Mouse (Mus musculus): ENCODE measurements around the gene Mepce. TPM values are rescaled to one million over a fixed set of nuclear protein-coding genes. Genes with fewer than 3 reads are reported as not detected.

Mepce gene
- total RNA-seq, 1 experiment from 2014 or later = 31.8 TPM

GRCm38 (mm10) chr5:137800917-137801316, 13.5 kb upstream of the Mepce start:
- ATAC-seq (replicated peaks in 1 of 2; ENCODE audit: insufficient read depth in 1 of 2, low FRiP score in 2 of 2, low TSS enrichment in 1 of 2, low read depth in 1 of 2, poor library complexity in 2 of 2, severe bottlenecking in 2 of 2) = no peak

DNA sequence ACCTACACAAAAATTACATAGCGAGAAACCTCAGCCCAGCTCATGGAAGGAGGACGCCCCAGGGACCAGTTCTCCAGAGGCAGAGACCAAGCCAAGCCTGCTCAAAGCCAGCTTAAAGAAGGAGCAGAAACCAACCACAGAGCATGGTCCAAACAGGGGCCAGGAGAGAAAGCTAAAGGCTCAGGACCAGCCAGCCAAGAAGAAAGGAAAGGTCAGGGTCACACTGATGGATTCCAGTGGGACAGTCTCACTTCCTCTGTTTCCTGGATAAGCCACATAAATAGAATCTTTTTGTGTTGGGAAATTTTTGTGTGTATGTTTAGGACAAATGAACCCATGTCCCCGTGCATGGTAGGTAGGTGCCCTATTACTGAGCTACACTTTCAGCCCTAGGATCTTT, 9.2 kb upstream of the Mepce start:
- ATAC-seq (replicated peaks in 1 of 2; ENCODE audit: insufficient read depth in 1 of 2, low FRiP score in 2 of 2, low TSS enrichment in 1 of 2, low read depth in 1 of 2, poor library complexity in 2 of 2, severe bottlenecking in 2 of 2) = no peak

DNA sequence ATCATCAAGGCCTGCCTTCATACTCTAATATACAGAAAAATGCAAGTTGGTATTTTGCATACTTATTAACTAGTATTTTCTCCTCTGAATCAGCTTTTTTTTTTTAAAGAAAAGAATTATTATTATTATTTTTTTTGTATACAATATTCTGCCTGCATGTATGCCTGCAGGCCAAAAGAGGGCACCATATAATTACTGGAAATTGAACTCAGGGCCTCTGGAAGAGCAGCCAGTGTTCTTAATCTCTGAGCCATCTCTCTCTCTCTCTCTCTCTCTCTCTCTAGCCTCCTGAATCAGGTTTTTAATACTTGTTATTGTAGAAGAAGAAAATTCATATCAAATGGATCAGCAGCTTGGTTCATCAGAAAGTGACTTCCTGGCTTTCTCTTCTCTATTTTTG, 4.1 kb upstream of the Mepce start:
- ATAC-seq (replicated peaks in 1 of 2; ENCODE audit: insufficient read depth in 1 of 2, low FRiP score in 2 of 2, low TSS enrichment in 1 of 2, low read depth in 1 of 2, poor library complexity in 2 of 2, severe bottlenecking in 2 of 2) = no peak

DNA sequence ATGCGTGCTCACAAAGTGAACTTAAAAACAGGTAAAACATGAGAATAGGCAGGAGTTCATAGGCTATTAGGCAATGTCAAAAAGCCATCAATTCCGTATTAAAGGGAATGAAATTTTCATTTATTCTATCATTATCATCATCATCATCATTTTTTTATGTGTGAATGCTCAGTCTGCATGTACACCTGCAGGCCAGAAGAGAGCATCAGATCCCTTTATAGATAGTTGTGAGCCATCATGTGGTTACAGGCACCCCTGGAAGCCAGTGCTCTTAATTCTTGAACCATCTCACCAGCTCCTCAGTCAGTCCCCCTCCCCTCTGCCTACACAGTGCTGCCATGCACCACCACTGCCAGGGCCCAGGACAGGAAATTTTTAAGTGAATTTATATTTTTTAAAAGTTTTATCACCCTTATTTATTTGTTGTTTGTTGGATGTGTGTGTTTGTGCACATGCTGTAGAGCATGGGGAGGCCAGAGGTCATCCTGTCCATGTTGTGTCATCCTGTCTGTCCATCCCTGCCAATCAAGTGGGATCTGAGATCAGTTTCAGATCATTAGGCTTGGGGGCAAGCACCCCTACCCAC, 1.6 kb upstream of the Mepce start:
- no peak for ATAC-seq (replicated peaks in 1 of 2; ENCODE audit: insufficient read depth in 1 of 2, low FRiP score in 2 of 2, low TSS enrichment in 1 of 2, low read depth in 1 of 2, poor library complexity in 2 of 2, severe bottlenecking in 2 of 2)

DNA sequence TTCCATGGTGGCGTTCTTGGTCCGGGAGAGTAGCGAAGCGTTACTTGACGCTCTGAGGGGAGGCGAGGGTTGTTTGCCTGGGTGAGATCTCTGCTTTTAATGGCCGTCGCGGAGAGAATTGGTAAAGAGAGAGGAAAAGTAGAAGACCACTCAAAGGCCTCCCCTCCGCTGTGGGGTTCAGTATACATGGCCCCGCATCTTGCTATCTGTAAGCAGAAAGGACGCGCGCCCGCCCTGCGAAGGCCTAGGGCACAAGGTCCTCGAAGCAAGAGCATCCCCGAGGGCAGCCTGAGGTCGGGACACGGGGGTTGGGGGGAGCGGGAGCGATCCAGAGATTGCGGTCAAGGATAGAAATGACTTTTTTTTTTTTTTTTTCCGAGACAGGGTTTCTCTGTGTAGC, 716 bp upstream of the Mepce start:
- ATAC-seq (replicated peaks in 1 of 2; ENCODE audit: insufficient read depth in 1 of 2, low FRiP score in 2 of 2, low TSS enrichment in 1 of 2, low read depth in 1 of 2, poor library complexity in 2 of 2, severe bottlenecking in 2 of 2) = no peak

DNA sequence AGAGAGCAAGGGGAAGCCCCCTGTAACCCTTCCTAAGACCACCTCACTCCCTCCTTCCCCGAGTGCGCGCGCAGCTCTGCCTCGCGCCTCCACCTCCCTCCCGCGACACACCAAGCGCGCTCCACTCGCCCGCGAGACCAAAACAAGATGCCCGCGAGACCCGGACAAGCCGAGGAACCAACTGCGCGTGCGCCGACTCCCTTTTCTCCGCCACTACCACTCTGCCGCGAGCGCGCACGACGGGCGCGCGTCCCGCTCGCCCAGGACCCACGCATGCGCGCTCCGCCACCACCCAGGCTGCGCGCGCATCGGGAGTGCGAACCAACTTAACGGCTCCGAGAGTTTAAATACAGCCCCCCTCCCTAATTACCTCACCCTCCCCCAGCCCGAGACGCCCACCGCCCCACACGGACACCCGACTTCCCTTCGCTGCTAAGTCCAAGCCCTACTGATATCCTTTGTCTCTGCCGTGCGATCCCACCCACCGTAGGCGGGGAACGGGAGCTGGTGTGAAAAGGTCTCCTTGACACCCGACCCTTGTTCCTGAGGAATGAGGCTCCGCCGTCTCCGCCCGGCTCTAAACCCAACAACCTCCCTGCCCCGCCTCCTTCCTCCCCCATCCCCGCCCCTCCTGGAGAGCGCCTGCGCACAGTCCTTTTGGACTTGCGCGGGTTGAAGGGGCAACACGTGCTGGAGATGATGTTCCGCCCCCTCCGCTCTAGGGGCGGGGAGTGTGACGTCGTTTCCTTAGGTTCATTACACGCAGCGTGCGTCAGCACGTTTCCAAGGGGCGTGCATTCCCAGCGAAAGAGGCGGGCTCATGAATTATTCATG, 1.1 kb downstream of the Mepce start:
- peak; percentile 74 to 77 for ATAC-seq (replicated peaks in 1 of 2; ENCODE audit: insufficient read depth in 1 of 2, low FRiP score in 2 of 2, low TSS enrichment in 1 of 2, low read depth in 1 of 2, poor library complexity in 2 of 2, severe bottlenecking in 2 of 2)

GRCm38 (mm10) chr5:137785164-137786031, 2.1 kb downstream of the Mepce start:
- no peak for ATAC-seq (replicated peaks in 1 of 2; ENCODE audit: insufficient read depth in 1 of 2, low FRiP score in 2 of 2, low TSS enrichment in 1 of 2, low read depth in 1 of 2, poor library complexity in 2 of 2, severe bottlenecking in 2 of 2)

- ATAC-seq (replicated peaks in 1 of 2; ENCODE audit: insufficient read depth in 1 of 2, low FRiP score in 2 of 2, low TSS enrichment in 1 of 2, low read depth in 1 of 2, poor library complexity in 2 of 2, severe bottlenecking in 2 of 2) = no peak
These were observed 2.9 kb downstream of the Mepce start for GRCm38 (mm10) chr5:137784546-137784945.

GRCm38 (mm10) chr5:137783901-137784540, 3.4 kb downstream of the Mepce start:
- no peak for ATAC-seq (replicated peaks in 1 of 2; ENCODE audit: insufficient read depth in 1 of 2, low FRiP score in 2 of 2, low TSS enrichment in 1 of 2, low read depth in 1 of 2, poor library complexity in 2 of 2, severe bottlenecking in 2 of 2)

- ATAC-seq (replicated peaks in 1 of 2; ENCODE audit: insufficient read depth in 1 of 2, low FRiP score in 2 of 2, low TSS enrichment in 1 of 2, low read depth in 1 of 2, poor library complexity in 2 of 2, severe bottlenecking in 2 of 2) = no peak
These were observed 4.5 kb downstream of the Mepce start for GRCm38 (mm10) chr5:137782776-137783522.

- ATAC-seq (replicated peaks in 1 of 2; ENCODE audit: insufficient read depth in 1 of 2, low FRiP score in 2 of 2, low TSS enrichment in 1 of 2, low read depth in 1 of 2, poor library complexity in 2 of 2, severe bottlenecking in 2 of 2) = no peak
These were observed 5.8 kb downstream of the Mepce start for GRCm38 (mm10) chr5:137781661-137782060.

- ATAC-seq (replicated peaks in 1 of 2; ENCODE audit: insufficient read depth in 1 of 2, low FRiP score in 2 of 2, low TSS enrichment in 1 of 2, low read depth in 1 of 2, poor library complexity in 2 of 2, severe bottlenecking in 2 of 2) = no peak
These were observed 8.2 kb downstream of the Mepce start for GRCm38 (mm10) chr5:137779053-137779933.

DNA sequence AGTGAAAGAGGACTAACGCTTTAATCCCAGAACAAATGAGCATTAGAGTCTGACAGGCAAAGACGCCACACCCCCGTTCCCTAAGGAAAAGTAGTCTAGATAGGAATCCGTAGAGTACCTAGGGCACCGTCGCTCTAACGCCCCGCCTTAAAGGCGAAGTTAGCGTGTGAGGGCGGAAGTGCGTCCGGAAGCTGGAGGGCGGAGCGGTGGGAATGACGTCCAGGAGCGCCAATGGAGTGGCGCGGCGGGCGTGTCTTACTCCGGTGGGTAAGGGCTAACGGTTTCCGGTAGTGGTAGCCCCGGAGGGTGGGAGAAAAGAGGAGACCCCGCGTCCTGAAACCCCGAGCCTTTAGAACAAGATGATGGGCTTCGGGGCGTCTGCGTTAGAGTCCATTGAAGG, 8.8 kb downstream of the Mepce start, which contains the start of gene Ppp1r35:
TSS of gene Ppp1r35 (plus strand) at position 215 of the 400 bp plus-strand sequence.
- peak; percentile 88 to 90 for ATAC-seq (replicated peaks in 1 of 2; ENCODE audit: insufficient read depth in 1 of 2, low FRiP score in 2 of 2, low TSS enrichment in 1 of 2, low read depth in 1 of 2, poor library complexity in 2 of 2, severe bottlenecking in 2 of 2)

- ATAC-seq (replicated peaks in 1 of 2; ENCODE audit: insufficient read depth in 1 of 2, low FRiP score in 2 of 2, low TSS enrichment in 1 of 2, low read depth in 1 of 2, poor library complexity in 2 of 2, severe bottlenecking in 2 of 2) = no peak
These were observed 10.1 kb downstream of the Mepce start for GRCm38 (mm10) chr5:137777267-137777845.

DNA sequence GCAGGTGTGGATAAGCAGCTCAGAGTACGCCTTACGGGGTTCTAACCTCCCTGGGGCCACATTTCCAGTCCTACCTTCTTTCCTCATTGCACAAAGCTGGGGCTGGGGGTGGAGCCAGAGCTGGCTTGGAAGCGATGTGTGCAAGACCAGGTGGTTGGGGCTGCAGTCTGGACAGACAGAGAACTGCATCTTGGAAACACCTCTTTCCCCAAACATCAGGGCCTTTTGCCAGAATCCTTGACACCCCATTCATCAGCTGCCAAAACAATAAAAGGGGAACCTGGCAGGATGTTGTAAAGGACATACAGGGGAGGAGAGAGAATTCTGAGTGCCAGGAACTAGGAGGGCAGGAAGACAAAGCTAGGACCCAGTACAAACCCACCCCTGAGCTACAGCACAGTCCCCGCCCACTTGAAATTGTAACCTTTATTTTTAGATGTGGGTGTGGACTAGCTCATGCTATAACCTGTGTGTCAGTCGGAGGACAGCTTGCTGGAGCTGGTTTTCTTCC, 11.0 kb downstream of the Mepce start:
- ATAC-seq (replicated peaks in 1 of 2; ENCODE audit: insufficient read depth in 1 of 2, low FRiP score in 2 of 2, low TSS enrichment in 1 of 2, low read depth in 1 of 2, poor library complexity in 2 of 2, severe bottlenecking in 2 of 2) = peak; percentile 63 to 68

Data from hematopoietic stem cell, adult 5-6 weeks (primary cell).